Mouse (Mus musculus): Measurements from ENCODE around the gene Cdk1.

The Cdk1 gene

GRCm38 (mm10) chr10:69304819-69305218 is 47.9 kb downstream of the Cdk1 start:
- no peak for DNase-seq

DNA sequence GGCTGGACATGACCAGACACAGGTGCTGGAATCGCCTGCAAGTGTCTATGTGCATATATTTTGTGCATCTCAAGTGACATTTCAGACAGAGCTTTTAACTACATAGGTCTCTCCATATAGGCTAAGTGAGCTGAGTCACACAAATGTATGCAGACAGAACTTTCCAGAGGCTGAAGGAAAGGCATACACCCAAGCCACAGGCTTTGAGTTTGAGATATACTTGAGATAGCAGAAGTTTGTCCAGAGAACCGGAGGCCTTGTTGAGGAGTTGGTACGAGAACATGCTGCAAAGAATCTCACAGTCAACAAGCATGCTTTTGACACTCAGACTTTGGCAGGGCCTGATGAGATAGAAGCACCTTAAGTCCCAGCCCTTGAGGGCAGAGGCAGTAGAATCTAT is 50.1 kb downstream of the Cdk1 start:
- DNase-seq, result no peak

GRCm38 (mm10) chr10:69299985-69300384 is 52.8 kb downstream of the Cdk1 start:
- DNase-seq, result no peak

DNA sequence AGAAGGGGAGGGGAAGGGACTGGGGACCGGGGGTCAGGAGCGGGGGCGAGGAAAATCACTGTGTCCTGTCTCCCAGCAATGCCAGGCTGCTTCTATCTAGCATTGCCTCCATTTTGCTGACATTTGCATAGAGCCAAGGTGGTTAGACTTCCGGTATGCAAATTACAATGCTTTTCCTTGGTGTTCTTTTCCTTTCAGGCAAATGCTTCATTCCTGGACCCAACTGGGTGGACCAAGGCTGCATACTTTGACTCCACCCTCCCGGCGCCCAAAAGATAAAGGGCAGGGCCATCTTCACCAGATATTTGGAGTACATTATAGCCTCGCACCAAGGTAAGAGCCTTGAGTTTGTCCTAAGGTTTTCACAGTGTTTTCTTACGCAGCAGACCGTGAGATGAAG is 56.8 kb downstream of the Cdk1 start:
- DNase-seq, result no peak

- no peak for DNase-seq
Measured at GRCm38 (mm10) chr10:69290736-69291135, 62.0 kb downstream of the Cdk1 start.

DNA sequence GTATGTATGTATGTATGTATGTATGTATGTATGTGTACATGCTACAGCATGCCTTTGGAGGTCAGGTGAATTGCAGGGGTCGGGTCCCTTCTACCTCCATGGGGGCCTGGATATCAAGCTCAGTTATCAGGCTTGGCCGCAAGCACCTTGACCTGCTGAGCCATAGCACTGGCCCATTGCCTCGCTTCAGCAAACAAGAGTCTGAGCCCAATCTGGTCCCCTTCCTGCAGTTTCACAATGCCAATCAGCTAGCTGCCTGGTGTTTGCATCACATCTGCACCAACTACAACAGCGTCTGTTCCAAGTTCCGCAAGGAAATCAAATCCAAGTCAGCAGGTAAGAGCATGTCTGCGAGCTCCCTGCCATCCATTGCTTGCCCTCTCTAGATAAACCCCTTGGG is 64.0 kb downstream of the Cdk1 start:
- DNase-seq, result no peak

- DNase-seq, result no peak
Measured at GRCm38 (mm10) chr10:69288086-69288485, 64.7 kb downstream of the Cdk1 start.

GRCm38 (mm10) chr10:69286939-69287338 is 65.8 kb downstream of the Cdk1 start:
- no peak for DNase-seq

Data from layer of hippocampus, adult 9-11 months (tissue).